Mouse (Mus musculus): ENCODE measurements around the gene Dnaic1.

Gene Dnaic1

DNA sequence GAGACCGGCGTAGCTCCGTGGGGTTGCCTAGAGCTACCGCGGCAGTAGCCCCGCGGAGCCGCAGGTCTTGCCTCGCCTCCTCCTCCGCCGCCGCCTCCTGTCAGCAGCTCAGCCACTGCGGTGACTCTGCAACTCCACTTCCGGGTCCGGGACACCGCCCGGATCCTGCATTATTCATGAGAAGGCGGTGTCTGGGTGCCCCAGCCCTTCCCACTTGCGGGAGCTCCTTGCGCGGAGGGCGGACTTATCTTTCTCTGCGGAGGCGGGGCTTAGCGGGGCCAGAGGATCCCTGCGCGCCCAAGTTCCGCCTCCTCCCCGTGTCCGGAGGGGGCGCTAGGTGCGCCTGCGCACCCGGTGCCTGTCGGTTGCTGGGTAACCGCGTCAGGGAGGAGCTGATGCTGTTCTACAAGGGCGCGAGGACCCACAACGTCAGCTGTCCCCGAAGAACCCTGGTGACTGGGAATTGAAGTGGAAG, at the start of gene Dnaic1, which contains the start of gene Fam219a:
Gene Dnaic1 (plus strand): TSS at position 365 of the 475 bp plus-strand sequence.
Gene Fam219a (minus strand): TSS at position 128 of the 475 bp plus-strand sequence.
- DNase-seq (ENCODE audit: extremely low spot score) = peak; percentile 96

DNA sequence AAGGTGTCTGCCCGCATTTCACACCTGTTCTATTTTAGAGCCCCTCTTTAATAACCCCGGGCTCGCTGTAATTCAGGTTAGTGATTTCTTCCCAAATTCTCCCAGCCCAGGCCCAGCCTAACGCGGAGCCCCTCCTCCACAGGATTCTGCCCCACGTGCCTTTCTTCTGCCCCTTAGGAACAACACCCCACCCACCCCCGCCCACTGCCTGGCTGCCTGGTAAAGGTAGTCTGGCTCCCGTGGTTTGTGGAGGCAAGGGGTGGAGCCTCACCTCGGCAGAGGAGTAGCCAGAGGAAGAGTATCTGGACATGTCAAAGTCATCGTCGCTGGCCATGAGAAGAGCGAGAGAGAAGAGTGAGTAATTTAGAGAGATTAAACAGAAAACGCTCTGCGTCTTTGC, 48.9 kb upstream of the Dnaic1 start:
- no peak for DNase-seq (ENCODE audit: extremely low spot score)

DNA sequence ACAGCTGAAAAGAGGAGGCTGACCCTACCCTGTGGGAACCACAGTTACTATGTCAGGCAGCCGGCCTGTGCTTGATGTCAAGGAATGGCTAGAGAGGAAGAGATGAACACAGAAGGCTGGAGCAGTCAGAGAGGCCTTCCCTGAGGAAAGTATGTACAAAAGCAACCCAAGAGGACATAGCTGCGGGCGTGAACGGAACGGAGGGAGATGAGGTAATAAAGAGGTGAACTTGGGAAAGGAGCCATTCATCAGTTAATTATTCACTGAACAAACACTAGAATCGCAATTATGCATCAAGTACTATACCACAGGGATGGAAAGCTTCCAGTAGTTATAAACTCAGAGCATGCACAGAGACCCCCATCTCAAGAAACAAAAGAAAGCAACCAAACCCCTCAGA, 47.4 kb upstream of the Dnaic1 start:
- no peak for DNase-seq (ENCODE audit: extremely low spot score)

DNA sequence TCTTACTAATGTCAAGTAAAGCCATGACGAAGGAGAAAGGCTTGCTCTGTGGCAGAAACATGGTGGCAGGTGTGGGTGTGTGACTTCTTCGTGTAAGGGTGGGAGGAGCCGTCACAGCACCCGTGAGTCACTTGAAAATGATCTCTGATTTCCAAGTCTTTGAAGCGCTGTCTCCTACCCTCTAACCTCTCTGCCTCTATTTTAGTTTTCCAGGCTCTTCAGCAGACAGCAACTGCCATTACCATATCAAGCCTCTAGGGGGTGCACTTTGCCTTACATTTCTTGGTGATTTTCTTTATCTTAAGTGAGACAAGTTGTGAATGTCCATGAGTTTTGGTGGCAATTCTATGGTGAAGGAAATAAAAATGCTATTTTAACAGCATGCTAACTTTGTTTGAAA, 46.8 kb upstream of the Dnaic1 start:
- DNase-seq (ENCODE audit: extremely low spot score) = peak; percentile 41

DNA sequence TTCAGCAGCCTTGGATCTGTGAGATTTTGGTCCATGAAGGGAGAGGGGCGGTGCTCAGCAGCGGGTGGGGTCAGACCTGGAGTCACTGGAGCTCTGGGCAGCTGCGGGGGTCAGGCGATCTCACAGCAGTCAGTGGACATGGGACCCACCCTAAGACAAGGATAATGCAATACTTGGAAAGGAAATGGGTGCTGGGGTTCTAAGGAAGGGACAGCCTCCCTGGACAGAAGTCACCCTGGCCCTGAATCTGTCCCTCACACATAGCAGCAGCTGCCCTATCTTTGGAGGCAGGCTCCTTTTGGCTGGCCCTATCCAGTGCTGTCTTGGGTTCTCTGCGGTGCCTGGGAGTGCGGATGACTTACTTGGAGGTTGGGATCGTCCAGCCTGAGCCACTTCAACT, 45.7 kb upstream of the Dnaic1 start:
- DNase-seq (ENCODE audit: extremely low spot score) = no peak

DNA sequence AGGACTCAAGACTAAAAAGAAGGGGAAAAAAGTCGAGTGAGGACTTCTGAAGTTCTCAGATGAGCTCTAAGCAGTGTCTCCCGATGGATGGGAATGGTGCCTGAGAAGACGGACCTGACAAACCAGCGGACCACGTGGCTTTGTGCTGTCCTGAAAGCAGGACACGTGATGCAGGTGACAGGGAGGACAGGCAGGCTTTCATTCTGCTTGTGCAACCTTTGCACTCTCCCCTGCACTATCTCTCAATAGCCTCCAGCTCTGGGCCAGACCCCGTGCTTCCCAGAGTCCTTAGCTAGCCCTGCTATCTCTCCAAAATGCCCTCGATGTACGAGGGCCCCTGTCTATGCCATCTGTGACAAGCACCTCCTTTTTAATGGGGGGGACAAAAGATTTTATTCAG, 44.7 kb upstream of the Dnaic1 start:
- no peak for DNase-seq (ENCODE audit: extremely low spot score)

DNA sequence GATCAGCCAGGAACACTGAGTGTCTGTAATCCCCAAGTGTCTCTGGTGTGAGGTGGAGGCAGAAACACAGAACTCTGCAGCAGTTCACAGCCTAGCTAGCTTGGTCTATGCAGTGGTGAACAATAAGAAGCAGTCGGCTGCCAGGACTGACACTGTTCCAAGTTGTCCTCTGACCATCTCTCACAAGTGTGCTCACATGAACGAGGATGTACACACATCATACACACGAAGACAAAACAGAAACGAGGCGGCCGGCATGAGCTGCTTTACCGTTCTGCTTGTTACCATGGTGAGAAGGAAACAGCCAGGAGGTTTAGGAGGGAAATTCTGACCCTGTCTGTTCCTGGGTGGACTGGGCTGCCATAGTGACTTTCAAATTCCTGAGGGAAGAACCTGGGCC, 43.0 kb upstream of the Dnaic1 start:
- no peak for DNase-seq (ENCODE audit: extremely low spot score)

DNA sequence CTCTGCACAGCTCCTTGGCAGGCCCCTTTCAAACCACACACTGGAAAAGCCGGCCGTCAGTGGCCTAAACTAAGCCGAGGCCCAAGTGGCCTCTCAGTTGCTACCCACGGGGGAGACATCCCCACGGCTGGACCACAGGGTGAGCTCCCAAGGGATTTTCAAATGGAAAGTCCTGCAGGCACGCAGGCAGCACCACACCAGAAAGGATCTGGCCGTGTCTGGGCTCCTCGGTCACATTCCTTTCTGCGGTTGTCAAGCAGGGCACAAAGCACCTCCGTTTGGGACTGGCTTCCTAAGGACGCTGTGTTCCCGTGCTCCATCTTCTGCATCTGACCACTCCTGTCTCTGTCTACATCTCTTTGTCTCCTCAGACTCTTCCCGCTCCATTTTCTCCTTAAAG, 42.5 kb upstream of the Dnaic1 start:
- peak; percentile 34 for DNase-seq (ENCODE audit: extremely low spot score)

DNA sequence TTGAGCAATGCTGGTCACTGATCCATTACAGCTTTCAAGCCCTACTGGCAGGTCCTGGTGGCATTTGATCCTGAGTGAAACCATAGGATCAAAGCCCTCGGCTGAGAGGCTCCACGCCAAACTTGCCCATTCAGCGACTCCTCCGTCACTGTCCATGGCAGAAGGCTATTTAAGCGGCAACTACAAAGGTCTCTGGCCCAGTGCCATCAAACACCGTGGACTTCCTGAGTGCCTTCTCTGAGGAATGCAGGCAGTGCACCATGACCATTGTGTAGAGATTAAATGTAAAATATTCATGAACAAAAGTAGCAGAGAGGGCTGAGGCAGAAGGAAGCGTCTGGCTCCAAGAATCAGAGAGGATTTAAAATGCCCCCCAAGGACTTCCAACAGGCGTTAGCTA, 41.6 kb upstream of the Dnaic1 start:
- no peak for DNase-seq (ENCODE audit: extremely low spot score)

DNA sequence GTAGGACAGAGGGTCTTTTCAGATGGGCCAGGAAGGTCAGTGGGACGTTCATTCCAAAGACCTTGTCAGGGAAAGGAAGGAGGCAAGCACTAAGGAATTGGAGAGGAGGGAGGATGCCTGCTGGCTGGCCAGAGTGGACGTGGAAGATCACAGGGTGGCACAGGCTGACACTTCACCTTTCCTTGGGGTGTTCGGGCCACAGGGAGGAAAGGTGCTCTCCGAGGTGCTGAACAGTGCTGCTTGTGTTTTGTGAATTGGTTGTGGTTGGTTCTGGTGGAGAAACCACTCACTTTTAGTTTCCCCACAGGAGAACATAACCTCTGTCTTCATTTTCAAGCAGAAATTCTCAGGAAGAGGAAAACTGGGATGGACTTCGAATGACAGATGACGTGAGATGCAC, 37.2 kb upstream of the Dnaic1 start:
- DNase-seq (ENCODE audit: extremely low spot score) = peak; percentile 52

DNA sequence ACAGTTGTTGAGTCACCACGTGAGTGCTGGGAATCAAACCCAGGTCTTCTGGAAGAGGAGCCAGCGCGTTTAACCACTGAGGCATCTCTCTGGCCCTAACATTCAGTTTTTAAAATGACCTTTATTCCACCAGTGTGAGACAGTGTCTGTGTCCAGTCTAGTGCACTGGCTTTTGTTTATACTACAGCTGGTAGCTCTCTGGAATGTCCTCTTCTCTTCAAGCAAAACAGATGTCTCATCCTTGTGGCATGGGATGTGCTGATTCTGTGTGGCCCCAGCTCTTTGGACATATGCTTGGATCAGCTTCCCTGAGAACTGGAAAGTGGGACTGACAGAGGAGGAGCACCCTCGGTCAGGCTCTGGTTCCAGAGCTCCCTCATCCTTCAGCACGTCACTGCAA, 34.7 kb upstream of the Dnaic1 start:
- DNase-seq (ENCODE audit: extremely low spot score) = no peak

DNA sequence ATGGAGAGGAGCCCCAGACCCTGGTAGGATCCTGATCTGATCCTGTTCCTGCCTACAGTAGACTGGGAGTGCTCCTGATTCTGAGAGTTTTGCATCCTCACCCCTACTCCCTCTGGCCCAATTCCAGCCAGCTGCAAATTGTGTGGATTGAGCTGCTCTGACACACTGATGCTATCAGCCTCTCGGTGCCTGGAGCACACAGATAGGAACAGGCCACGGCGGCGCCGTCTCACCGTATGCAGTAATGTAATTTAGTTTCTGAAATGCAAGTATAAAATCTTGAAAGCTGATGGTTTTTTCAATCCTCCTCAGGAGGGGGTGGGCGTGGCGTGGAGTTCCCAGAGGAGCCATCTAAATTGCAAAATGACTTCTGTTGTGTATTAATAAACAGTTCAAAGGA, 27.4 kb upstream of the Dnaic1 start:
- DNase-seq (ENCODE audit: extremely low spot score) = no peak

DNA sequence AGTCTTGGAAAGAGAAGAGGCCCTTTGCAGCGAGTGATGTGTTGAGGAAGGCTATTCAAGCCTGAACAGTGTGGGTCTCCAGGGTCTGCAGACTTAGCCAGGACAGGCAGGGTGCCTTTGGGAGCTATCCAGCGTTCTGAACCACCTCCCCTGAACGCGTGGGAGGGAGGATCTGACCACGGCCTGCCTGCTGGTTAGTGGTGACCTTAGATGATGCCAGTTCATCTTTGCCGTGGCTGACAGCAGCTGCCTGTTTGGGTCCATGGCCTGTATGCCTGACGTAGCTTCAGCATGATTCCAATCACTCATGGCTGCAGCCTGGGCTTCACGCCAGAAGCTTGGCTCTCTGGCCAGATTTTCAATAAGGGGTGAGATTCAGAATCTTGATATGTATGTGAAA, 23.6 kb upstream of the Dnaic1 start:
- peak; percentile 58 for DNase-seq (ENCODE audit: extremely low spot score)

DNA sequence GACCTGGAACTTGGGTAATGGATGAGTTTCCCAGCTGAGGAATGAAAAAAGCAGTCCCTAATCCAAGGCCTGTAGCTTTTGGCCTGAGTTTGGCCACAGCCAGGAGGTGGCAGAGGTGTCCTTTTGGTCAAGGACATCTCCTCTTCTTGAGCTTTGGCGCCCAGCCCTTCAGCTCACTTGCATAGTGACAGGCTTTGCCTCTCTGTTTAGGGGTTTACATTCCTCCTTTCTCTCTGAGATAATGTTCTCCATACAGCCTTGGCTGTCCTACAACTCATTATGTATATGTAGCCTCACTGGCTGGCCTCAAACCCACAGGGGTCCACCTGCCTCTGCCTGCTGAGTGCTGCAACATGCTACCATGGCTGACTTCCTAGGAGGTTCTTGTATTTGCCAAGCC, 22.5 kb upstream of the Dnaic1 start:
- DNase-seq (ENCODE audit: extremely low spot score) = no peak

DNA sequence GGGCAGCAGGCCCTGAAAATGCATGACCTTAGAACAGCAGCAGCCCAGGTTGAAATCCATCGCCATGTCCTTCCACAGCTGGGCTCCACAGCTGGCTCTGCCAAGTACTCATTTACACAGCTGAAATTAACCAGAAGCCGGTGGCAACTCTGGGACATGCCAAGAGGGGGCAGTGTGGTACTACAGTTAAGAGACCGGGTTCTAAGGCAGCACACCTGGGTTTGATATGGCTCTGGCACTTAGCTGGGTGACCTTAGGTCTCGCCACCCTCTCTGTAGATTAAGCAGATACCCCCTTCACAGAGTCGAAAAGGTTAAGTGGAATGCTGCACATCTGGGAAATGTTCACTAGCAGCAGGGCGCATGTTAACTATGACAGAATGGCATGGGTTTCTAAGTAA, 17.0 kb upstream of the Dnaic1 start:
- DNase-seq (ENCODE audit: extremely low spot score) = peak; percentile 79

DNA sequence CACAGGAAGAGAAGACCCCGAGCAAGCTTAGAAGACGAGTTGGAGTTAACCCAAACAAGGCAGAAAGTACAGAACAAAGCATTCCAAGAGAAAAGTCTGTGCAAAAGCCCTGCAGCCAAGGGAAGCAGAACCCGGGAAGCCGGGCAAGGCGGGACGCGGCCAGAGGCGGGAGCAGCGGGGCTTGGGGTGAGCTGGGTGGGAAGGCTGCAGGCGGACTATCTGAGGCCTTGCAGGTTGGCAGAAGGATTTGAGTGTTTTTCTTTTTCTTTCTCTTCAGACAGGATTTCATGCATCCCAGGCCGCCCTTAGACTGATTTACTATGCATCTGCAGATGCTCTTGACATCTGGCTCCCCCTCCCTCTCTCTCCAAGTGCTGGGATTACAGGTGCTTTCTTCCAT, 16.5 kb upstream of the Dnaic1 start:
- no peak for DNase-seq (ENCODE audit: extremely low spot score)

DNA sequence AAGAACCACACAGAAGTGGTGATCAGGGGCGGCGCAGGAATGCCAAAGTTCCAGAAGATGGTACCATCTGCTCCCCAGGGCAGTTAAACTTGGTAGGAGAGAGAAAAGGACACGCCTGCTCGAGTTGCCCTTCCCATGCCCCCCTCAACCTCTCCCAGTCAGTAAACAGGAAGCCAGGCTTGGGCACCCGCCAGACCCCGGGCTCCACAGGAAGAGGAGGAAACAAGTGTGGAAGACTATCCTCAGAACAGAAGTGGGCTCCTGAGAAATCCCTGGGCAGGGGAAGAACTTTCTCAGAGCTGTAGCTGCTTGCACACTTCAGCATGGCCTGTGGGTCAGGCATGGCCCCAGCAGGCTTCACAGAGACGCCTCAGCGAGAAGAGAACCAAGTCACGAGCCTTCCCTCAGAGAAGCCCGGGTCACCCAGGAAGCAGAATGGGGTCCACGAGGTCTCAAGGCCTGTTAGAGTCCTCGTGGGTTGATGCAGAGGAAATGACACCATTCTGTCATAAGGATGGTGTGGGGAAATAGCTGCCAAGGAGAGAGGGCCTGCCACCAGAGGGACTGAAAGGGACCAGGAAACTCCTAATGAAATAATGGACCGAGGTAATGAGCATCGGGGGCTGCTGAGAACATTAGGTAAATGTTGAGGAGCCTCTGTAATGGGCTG, 14.4 kb upstream of the Dnaic1 start:
- no peak for DNase-seq (ENCODE audit: extremely low spot score)

DNA sequence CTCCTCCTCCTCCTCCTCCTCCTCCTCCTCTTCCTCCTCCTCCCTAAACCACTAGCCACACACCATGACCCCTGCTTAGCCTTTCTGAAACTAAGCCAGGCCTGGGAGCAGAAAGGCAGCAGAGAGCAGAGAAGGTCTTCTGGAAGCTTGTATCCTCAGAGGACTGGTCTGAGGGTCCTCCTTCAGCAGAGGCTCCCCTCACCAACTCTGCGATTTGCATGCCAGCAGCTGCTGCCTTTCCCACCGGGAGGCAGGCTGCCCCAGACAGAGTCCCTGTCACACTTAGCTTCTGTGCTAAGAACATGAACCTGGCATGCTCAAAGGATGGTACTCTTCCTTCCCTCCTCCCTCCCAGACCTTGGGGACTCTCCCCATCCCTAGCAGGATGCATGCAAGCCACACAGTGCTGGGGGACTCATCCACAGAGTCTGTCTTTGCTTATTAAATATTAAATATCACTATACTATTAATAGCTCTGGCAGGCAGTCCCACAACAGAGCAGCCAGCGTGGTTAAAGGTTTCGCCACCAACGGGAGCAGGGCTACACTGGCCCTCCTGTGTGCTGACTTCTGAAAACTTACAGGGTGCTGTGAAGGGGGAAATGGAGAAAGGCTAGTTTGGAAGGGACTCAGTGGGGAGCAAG, 13.1 kb upstream of the Dnaic1 start:
- DNase-seq (ENCODE audit: extremely low spot score) = no peak

DNA sequence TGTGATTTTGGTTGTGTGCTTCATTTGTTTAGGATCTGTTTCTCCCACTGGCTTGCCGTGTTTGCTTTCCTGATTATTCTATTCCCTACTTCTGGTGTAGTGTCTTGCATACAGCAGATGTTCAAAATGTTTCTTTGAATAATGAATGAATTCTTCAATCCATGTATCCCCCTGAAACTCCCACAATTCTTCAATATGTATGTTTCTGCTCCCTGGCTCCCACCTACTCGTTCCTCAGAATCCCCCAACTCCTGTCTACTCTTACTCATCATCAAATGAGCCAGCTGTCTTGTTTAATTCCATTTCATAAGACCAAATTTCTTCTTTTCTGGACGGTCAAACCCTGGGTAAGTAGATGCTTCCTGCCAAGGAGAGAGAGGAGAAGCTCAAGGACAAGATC, 12.5 kb upstream of the Dnaic1 start:
- DNase-seq (ENCODE audit: extremely low spot score) = no peak

DNA sequence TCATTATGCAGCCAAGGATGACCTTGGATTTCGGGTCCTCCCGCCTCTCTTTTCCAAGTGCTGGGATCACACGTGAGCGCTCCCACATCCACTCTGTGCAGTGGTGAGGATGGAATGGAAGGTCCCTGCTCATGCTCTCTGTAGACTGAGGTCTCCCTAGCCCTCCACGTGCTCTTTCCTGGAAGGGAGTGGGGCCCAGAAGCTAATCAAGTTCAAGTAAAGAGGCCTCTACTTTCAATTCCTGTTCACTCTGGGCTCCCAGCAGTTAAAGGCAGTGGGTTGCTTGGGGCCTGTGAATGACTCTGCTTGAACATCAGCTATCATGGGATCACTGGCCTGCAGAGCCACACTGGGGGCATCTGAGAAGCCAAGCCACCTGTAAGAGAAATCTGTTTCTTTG, 6.3 kb upstream of the Dnaic1 start:
- DNase-seq (ENCODE audit: extremely low spot score) = no peak

DNA sequence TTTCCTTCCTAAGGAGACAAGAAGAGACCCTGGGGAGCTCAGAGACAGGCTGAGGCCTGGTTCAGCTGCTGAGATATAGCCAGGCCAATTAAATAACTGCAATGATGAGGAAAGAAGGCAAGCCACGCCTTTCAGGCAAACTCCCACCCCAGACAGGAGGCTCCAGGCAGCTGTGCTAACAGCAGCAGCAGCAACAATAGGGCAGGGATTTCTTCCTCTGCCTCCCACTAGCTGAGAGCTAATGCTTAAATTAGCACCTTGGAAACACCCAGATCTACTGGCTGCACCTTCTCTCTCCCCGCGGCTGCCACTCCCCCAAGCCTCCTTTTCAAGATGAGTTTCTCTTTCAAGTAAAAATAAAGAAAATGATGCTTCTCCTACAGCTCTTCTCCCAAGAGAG, 3.5 kb upstream of the Dnaic1 start:
- no peak for DNase-seq (ENCODE audit: extremely low spot score)

DNA sequence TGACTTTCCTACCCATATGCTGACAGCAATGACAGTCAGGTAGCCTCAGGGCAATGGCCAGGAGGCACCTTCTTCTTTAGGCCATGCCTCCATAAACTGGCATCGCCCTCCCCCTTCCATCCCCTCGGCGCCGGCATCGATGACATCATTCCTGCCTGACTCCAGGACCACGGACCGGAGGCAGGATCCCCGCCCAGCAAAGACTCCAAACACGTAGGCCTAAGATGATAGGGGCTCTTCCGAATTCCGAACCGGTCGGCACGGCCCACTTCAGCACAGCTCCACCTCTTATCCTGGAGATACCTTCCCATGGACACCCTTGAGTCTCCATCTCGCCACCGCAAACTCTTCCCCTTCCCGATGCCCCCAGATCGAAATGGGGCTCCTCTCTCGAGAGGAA, 1.3 kb upstream of the Dnaic1 start:
- DNase-seq (ENCODE audit: extremely low spot score) = no peak

DNA sequence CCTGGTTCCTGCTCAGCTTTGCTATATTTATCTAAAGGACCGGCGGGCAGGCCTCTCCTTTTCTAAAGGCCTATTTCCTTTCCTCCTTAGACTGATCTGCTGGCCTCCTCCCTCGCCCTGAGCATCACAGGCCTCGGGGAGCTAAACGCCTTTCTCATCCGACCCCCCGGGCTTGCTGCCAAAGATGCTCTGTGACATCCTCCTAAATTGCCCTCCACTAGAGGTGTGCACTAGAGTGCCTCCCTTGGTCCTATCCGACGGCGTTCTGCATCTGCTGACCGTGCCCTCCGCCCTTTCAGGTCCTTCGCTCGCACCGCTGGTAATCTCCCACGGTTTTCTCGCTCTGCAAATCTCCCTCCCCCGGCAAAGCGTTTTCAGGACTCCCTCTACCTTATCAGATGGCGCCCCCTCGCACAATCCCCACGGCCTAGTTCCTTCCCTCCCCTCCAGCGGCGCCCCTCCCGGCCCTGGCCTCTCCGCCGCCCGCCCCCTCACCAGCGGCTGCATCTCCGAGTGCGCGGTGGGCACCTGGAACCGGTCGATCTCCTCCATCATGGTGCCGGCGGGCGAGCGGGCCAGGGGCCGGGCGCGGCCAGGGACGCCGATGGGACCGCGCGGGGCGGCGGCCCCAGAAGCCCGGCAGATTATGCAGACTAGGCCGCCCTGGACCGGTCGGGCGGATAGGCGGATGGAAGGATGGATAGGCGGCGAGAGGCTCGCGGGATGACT, 729 bp upstream of the Dnaic1 start:
- DNase-seq (ENCODE audit: extremely low spot score) = peak; percentile 15

Data from embryo, embryonic 9.5 days (tissue).